Mouse (Mus musculus) heart, adult 2 months (tissue): ENCODE data around the gene Gale. TPM values are rescaled to one million over a fixed set of nuclear protein-coding genes. Genes with fewer than 3 reads are reported as not detected.
A peak's percentile ranks its signal among the peaks of the same experiment; 100 is the strongest.

ENCODE experiments used
- DNase-seq, 2 experiments: peaks; one replicate each; pipeline ENCODE4 v3.0.0; 2021
- H3K27ac ChIP-seq: fragments of 200-600 bp; 2 replicates; pipeline ENCODE4 v1.8.1; 2022
- H3K27me3 ChIP-seq: fragments of 200-500 bp; 2 replicates; pipeline ENCODE4 v1.6.1; 2012; ENCODE audit warnings: mild to moderate bottlenecking, low read length, inconsistent platforms, mixed read lengths; ENCODE audit not compliant: control insufficient read depth, insufficient read depth
- H3K36me3 ChIP-seq: fragments of 200-500 bp; 2 replicates; pipeline ENCODE4 v1.6.1; 2012; ENCODE audit warnings: low read length, inconsistent platforms; ENCODE audit not compliant: control insufficient read depth, insufficient read depth
- H3K4me1 ChIP-seq: fragments of 200-500 bp; 2 replicates; pipeline ENCODE4 v1.6.1; 2011; ENCODE audit warnings: low read length; ENCODE audit not compliant: control insufficient read depth, insufficient read depth
- H3K4me3 ChIP-seq: fragments of 200-600 bp; 2 replicates; pipeline ENCODE4 v1.8.1; 2022
- H3K79me2 ChIP-seq: fragments of 200-500 bp; replicated peaks from 2 replicates; pipeline ENCODE4 v1.6.1; 2012; ENCODE audit warnings: mild to moderate bottlenecking, inconsistent platforms, low read length, moderate library complexity, mixed read lengths; ENCODE audit not compliant: control insufficient read depth, insufficient read depth
- H3K9ac ChIP-seq: fragments of 200-500 bp; 2 replicates; pipeline ENCODE4 v1.6.1; 2012; ENCODE audit warnings: low read depth, mild to moderate bottlenecking, control low read depth, inconsistent platforms, low read length, mixed read lengths
- CTCF ChIP-seq: fragments of 200-600 bp; IDR thresholded peaks from 2 replicates; pipeline ENCODE4 v1.8.1; 2022; ENCODE audit warnings: antibody characterized with exemption, mild to moderate bottlenecking, moderate library complexity
- EP300 ChIP-seq: fragments of 200-500 bp; IDR thresholded peaks from 2 replicates; pipeline ENCODE4 v1.6.1; 2011; ENCODE audit warnings: low read depth, low read length, control low read depth; ENCODE audit not compliant: insufficient read depth
- POLR2A ChIP-seq: fragments of 200-500 bp; IDR thresholded peaks from 2 replicates; pipeline ENCODE4 v1.6.1; 2011; ENCODE audit warnings: mild to moderate bottlenecking, low read depth, low read length, control low read depth; ENCODE audit not compliant: insufficient read depth
- WGBS: fragments of 180-500 bp; shearing (Covaris S2); methylation state at CpG from one replicate; pipeline ENCODE4 v1.1.7; 2018; 5-methylcytosine and 5-hydroxymethylcytosine counted together
- intact Hi-C: fragments of 180-260 bp; cut with DNase I; formaldehyde crosslinking; loops from one replicate; pipeline ENCODE4 v1.15.1; 2025
- polyA plus RNA-seq: library from polyadenylated mRNA; depleted of rRNA; stranded (reverse); fragments of >200 nt; gene quantifications from 2 replicates; pipeline ENCODE4 v1.2.3, GENCODE M21; 2012
- total RNA-seq, 2 experiments: library from RNA; stranded (reverse); gene quantifications; 2 replicates each; pipeline ENCODE4 v1.2.3; 2021

The Gale gene
- total and polyA plus RNA-seq, 3 experiments = 1.6 to 4.6 (median 2.0) TPM

- DNase-seq = no peak
- Histone ChIP-seq H3K79me2 (no peaks in the 10 kb centered on the region), H3K9ac (no peak overlapping the region), H3K36me3 (no peaks in the 10 kb centered on the region), H3K4me1 (peaks cover 2% of the 10 kb centered on the region), H3K27ac (no peak overlapping the region), H3K27me3 (no peaks in the 10 kb centered on the region), H3K4me3 (no peak overlapping the region)
- WGBS = 84% methylated on average over 7 of the region's 7 CpGs
- intact Hi-C loops = loop anchor here (2.0 to 5.0 kb wide), 3 partner anchors 41 to 90 kb away; partner anchors contain the start of genes Eloa, Fuca1 and Rpl11
- TF ChIP-seq CTCF (no peak), EP300 (no peak), POLR2A (no peak)
Measured at GRCm38 (mm10) chr4:135962198-135962597, 1.3 kb upstream of the Gale start.

GRCm38 (mm10) chr4:135962946-135963345, 581 bp upstream of the Gale start:
- no peak for DNase-seq
- intact Hi-C loops = loop anchor here (2.0 to 5.0 kb wide), 3 partner anchors 42 to 89 kb away; partner anchors contain the start of genes Eloa, Fuca1 and Rpl11
- peak overlapping the region; percentile 59 for H3K4me3 ChIP-seq
- no peak; the same call in 1 of the 2 replicates for TF ChIP-seq POLR2A
- no peak for TF ChIP-seq CTCF
- no peak for TF ChIP-seq EP300
- WGBS = 5% methylated on average over 15 of the region's 15 CpGs
- H3K79me2 ChIP-seq = no peaks in the 10 kb centered on the region
- H3K27me3 ChIP-seq = no peaks in the 10 kb centered on the region
- H3K4me1 ChIP-seq = peaks cover 2% of the 10 kb centered on the region
- peak overlapping the region; percentile 100 for H3K27ac ChIP-seq
- H3K36me3 ChIP-seq = no peaks in the 10 kb centered on the region
- H3K9ac ChIP-seq = peak overlapping the region; percentile 86

GRCm38 (mm10) chr4:135964426-135964825, 899 bp downstream of the Gale start:
- Histone ChIP-seq H3K4me1 (peaks cover 2% of the 10 kb centered on the region), H3K4me3 (peak overlapping the region; percentile 59), H3K27me3 (no peaks in the 10 kb centered on the region), H3K9ac (peak overlapping the region; percentile 61), H3K27ac (no peak overlapping the region; the same call in 1 of the 2 replicates), H3K36me3 (no peaks in the 10 kb centered on the region), H3K79me2 (no peaks in the 10 kb centered on the region)
- TF ChIP-seq EP300 = no peak
- TF ChIP-seq CTCF = no peak
- TF ChIP-seq POLR2A = no peak
- DNase-seq = peak; percentile 53 to 68
- WGBS = 2% methylated on average over 12 of the region's 12 CpGs
- intact Hi-C loops = loop anchor here (5.0 kb wide), 1 partner anchor 88 kb away; the partner anchor contains the start of gene Rpl11

DNA sequence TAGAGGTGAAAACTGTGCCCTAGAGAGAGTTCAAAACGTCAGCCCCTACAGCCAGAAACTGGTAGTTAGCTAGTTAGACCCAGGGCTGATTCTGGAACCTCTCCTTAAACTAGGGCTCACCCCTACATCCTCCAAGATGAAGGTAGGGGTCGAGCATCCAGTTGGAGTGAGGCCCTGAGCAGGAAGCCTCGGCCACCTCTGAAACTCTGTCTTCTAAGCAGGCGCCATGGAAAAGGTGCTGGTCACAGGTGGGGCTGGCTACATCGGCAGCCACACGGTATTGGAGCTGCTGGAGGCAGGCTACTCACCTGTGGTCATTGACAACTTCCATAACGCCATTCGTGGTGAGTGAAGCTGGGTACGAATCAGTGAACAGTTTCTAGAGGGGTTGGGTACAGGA, 1.6 kb downstream of the Gale start:
- no peak for DNase-seq
- intact Hi-C loops = no loop called here
- Histone ChIP-seq H3K27me3 (no peaks in the 10 kb centered on the region), H3K27ac (no peak overlapping the region), H3K9ac (no peak overlapping the region), H3K4me1 (peaks cover 2% of the 10 kb centered on the region), H3K36me3 (no peaks in the 10 kb centered on the region), H3K79me2 (no peaks in the 10 kb centered on the region), H3K4me3 (no peak overlapping the region)
- 81% methylated on average over 9 of the region's 9 CpGs for WGBS
- TF ChIP-seq CTCF (no peak), POLR2A (no peak), EP300 (no peak)

GRCm38 (mm10) chr4:135966283-135966682, 2.8 kb downstream of the Gale start:
- Histone ChIP-seq H3K27me3 (no peaks in the 10 kb centered on the region), H3K9ac (no peak overlapping the region), H3K4me3 (no peak overlapping the region), H3K4me1 (peaks cover 3% of the 10 kb centered on the region), H3K79me2 (no peaks in the 10 kb centered on the region), H3K36me3 (no peaks in the 10 kb centered on the region), H3K27ac (no peak overlapping the region)
- TF ChIP-seq POLR2A = no peak
- no peak for TF ChIP-seq EP300
- TF ChIP-seq CTCF = no peak
- 90% methylated on average over 16 of the region's 16 CpGs for WGBS
- DNase-seq = no peak
- intact Hi-C loops = no loop called here

GRCm38 (mm10) chr4:135967086-135967760, 3.7 kb downstream of the Gale start:
- no peak overlapping the region for H3K4me3 ChIP-seq
- DNase-seq = no peak
- no peak for TF ChIP-seq POLR2A
- TF ChIP-seq CTCF = no peak
- TF ChIP-seq EP300 = no peak
- intact Hi-C loops = no loop called here
- WGBS = 85% methylated on average over 18 of the region's 18 CpGs
- peaks cover 1% of the 10 kb centered on the region; the same call in 1 of the 2 replicates for H3K79me2 ChIP-seq
- H3K27ac ChIP-seq = no peak overlapping the region
- H3K36me3 ChIP-seq = no peaks in the 10 kb centered on the region
- no peak overlapping the region for H3K9ac ChIP-seq
- H3K4me1 ChIP-seq = peaks cover 7% of the 10 kb centered on the region
- no peaks in the 10 kb centered on the region for H3K27me3 ChIP-seq
